Mouse (Mus musculus) frontal cortex, postnatal 14 days (tissue): ENCODE measurements around the gene Olfr781.
"Not testable (repeated sequence)": the region's sequence is repeated elsewhere in the genome, so short reads cannot be mapped to it uniquely, and the experiment has no call there.

Source experiments
- DNase-seq, 2 experiments: peaks; one replicate each; pipeline ENCODE4 v3.0.0; 2022; ENCODE audit warnings: low spot score in 2 of 2

The Olfr781 gene

GRCm38 (mm10) chr10:129328554-129328953 is at the start of gene Olfr781:
Gene Olfr781, plus strand, starts transcription at chr10:129328854.
- no peak for DNase-seq

- not testable (repeated sequence) for DNase-seq
These were observed 15.7 kb upstream of the Olfr781 start for GRCm38 (mm10) chr10:129312973-129313372.

GRCm38 (mm10) chr10:129313521-129313920 is 15.1 kb upstream of the Olfr781 start:
- DNase-seq: not testable (repeated sequence)

DNA sequence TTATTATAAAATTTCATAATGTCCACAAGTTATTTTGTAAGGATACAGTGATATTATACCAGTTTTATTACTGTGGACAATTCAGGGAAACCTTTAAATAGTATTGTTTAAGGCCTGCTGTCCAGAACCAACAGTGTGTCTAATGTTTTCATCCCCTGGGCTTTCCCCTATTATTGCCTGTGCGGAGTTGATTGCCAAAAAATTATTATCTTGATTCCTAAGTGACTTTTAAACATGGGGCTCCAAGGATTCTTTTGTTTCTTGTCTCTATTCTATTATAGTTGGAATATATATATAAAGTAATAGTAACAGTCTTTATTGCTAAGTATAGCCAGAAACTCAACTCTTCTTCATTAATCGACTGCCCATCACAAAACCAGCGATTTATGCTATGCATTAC is 10.8 kb upstream of the Olfr781 start, which contains the start of gene Olfr780:
Olfr780 (plus strand) TSS at position 301 of the 400 bp plus-strand sequence.
- DNase-seq: no peak

- no peak for DNase-seq
These were observed 19.9 kb downstream of the Olfr781 start, which contains the start of gene Olfr782 for GRCm38 (mm10) chr10:129348550-129348949. Gene Olfr782, plus strand, starts transcription at chr10:129348850.

DNA sequence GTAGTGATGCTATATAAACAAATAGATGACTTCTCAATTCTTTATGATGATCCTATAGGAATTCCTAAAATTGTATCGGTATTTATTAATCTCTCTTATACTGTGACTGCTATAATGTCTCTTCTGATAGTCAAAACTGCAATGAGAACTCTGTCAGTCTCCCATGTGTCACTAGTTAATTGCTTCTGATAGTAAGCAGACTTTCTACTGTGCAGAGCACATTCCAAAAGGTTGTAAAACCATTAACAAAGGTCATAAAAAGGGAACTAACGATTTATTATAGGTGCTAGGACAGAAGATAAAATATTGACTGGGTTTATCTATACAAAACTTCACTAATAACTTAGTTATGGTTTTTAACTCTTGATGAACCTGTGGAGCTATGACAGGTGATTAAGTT is 23.8 kb downstream of the Olfr781 start:
- not testable (repeated sequence) for DNase-seq

- not testable (repeated sequence) for DNase-seq
These were observed 27.8 kb downstream of the Olfr781 start for GRCm38 (mm10) chr10:129356496-129356895.

DNA sequence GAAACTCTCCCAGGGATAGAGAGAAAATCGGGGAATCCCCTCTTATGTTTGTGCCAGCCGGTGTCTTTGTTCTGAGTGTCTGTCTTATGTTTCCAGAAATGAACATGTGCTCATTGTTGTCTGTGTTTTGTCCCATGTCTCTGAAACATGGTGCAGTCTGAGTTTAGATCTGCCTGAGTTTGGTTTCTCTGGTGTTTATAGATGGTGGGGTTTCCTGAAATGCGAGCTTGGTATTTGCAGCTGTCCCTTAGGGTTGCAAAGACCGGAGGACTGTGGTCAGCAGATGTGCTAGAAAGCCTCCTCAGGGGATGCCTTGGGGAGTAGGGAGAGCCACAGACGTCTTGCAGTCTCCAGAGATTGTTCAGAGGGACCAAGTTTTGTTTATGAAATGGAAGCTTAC is 28.7 kb downstream of the Olfr781 start:
- no peak for DNase-seq

DNA sequence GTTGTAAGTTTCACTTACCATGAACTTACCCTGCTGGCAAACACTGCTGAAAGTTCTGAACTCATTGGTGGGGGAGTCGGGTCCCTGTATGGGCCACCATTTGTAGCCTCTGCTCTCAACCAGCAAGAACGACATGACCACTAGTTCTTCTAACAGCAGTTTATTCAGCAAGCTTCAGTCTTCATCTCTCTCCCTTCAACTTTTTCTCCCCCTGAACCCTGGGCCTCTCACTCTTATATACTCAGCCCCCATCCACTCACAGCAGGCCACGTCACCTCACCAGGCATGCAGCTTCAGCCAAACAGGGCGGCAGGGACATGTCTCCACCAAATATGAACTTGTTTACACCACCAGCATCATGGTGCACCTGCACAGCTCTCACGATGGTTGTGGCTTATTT is 45.4 kb downstream of the Olfr781 start:
- not testable (repeated sequence) for DNase-seq
